Mouse (Mus musculus) hindbrain, embryonic 13.5 days (tissue): ENCODE data around the gene Syap1. TPM values are rescaled to one million over a fixed set of nuclear protein-coding genes. Genes with fewer than 3 reads are reported as not detected.

Experiments used
- ATAC-seq: fragments of 200-750 bp; cut with Nextera tagmentation; 2 replicates; pipeline ENCODE4 v1.8.0; 2017; ENCODE audit warnings: moderate TSS enrichment; ENCODE audit not compliant: low FRiP score
- H3K27ac ChIP-seq: fragments of 300-500 bp; sonication (generic); 2 replicates; pipeline ENCODE4 v1.5.1; 2015; ENCODE audit warnings: inconsistent platforms, mild to moderate bottlenecking, moderate library complexity
- H3K27me3 ChIP-seq: fragments of 300-500 bp; sonication (generic); 2 replicates; pipeline ENCODE4 v1.6.1; 2015; ENCODE audit warnings: mild to moderate bottlenecking, inconsistent platforms
- H3K36me3 ChIP-seq: fragments of 300-500 bp; sonication (generic); 2 replicates; pipeline ENCODE4 v1.6.1; 2015; ENCODE audit warnings: mild to moderate bottlenecking, inconsistent platforms
- H3K4me1 ChIP-seq: fragments of 300-500 bp; sonication (generic); replicated peaks from 2 replicates; pipeline ENCODE4 v1.6.1; 2015; ENCODE audit warnings: inconsistent platforms
- H3K4me2 ChIP-seq: fragments of 300-500 bp; sonication (generic); 2 replicates; pipeline ENCODE4 v1.6.1; 2015; ENCODE audit warnings: inconsistent platforms, mild to moderate bottlenecking, moderate library complexity
- H3K4me3 ChIP-seq: fragments of 300-500 bp; sonication (generic); 2 replicates; pipeline ENCODE4 v1.5.1; 2015; ENCODE audit warnings: mild to moderate bottlenecking, inconsistent platforms
- H3K9ac ChIP-seq: fragments of 300-500 bp; sonication (generic); 2 replicates; pipeline ENCODE4 v1.6.1; 2015; ENCODE audit warnings: mild to moderate bottlenecking, inconsistent platforms
- H3K9me3 ChIP-seq: fragments of 300-500 bp; sonication (generic); 2 replicates; pipeline ENCODE4 v1.6.1; 2016; ENCODE audit warnings: inconsistent platforms
- WGBS: fragments of 180-500 bp; shearing (Covaris S2); methylation state at CpG from one replicate; pipeline ENCODE4 v1.1.7; 2015; 5-methylcytosine and 5-hydroxymethylcytosine counted together
- microRNA counts: library from miRNA; unstranded; fragments of <30 nt; microRNA quantifications from one replicate; lab custom pipeline; 2016
- microRNA-seq: library from miRNA; unstranded; fragments of <30 nt; microRNA quantifications from one replicate; pipeline ENCODE4, GENCODE M21; 2016
- polyA plus RNA-seq: library from polyadenylated mRNA; unstranded; fragments of >200 nt; fragmentation: Nextera tagmentation; extraction: Ambion mirVana; gene quantifications from 2 replicates; pipeline ENCODE4 v1.2.1, GENCODE M21; 2015

Gene Syap1
- polyA plus RNA-seq, 1 experiment from 2014 or later: 29.7 TPM

- H3K27me3 ChIP-seq: no peaks in the 10 kb centered on the region
- peak overlapping the region; percentile 77 for H3K4me2 ChIP-seq
- H3K36me3 ChIP-seq: no peaks in the 10 kb centered on the region
- no peaks in the 10 kb centered on the region for H3K9me3 ChIP-seq
- peak overlapping the region; percentile 57 for H3K4me3 ChIP-seq
- H3K4me1 ChIP-seq: peaks cover 6% of the 10 kb centered on the region; the same call in 1 of the 2 replicates
- peak overlapping the region; percentile 76; the same call in 1 of the 2 replicates for H3K9ac ChIP-seq
- no peak overlapping the region for H3K27ac ChIP-seq
- ATAC-seq: no peak
- WGBS: 44% methylated on average over 6 of the region's 6 CpGs
These were observed 60.2 kb downstream of the Syap1 start for GRCm38 (mm10) chrX:162828016-162828415.

MicroRNAs encoded within 50 kb of the gene (microRNA counts, 519-probe panel; counts per million panel counts)
- 51.3 counts per million for microRNA mmu-miR-3473 (lab: Ali Mortazavi, UCI)

Small RNAs within 50 kb of the gene (microRNA-seq; reads per million reads assigned to microRNA genes)
- not detected for gene Mir3473a

Other genes starting within 250 kb of the Syap1 start
- 1.7 and 1.9 TPM in 2 replicates for gene Reps2, start 244.8 kb downstream of the Syap1 start, polyA plus RNA-seq
- 217 and 218 TPM in 2 replicates for gene Rbbp7, start 128.0 kb downstream of the Syap1 start, polyA plus RNA-seq
- 13.3 and 14.1 TPM in 2 replicates for gene Txlng, start 59.0 kb downstream of the Syap1 start, polyA plus RNA-seq
- 86.2 and 91.1 TPM in 2 replicates for gene Ctps2, start 12.8 kb upstream of the Syap1 start, polyA plus RNA-seq
- 1.1 and 1.4 TPM in 2 replicates for gene S100g, start 76.2 kb upstream of the Syap1 start, polyA plus RNA-seq